Mouse (Mus musculus): ENCODE measurements at regions not wholly inside any gene's neighbourhood (a gene's known extent, or its start where the extent isn't known, plus 50 kb on each side); places are given as distances from the start of the nearest gene placed in this dataset.

GRCm38 (mm10) chr11:29318699-29319098, 54.8 kb upstream of the Ccdc88a start:
- peak; percentile 48 for DNase-seq (ENCODE audit: low read depth, low spot score)
- H3K36me3 ChIP-seq (ENCODE audit: control insufficient read depth in 1 of 2, insufficient read depth in 2 of 2, low read length in 2 of 2), result no peaks in the 10 kb centered on the region
- H3K27me3 ChIP-seq (ENCODE audit: control insufficient read depth in 1 of 2, insufficient read depth in 2 of 2, low read length in 2 of 2), result peaks cover 5 to 9% of the 10 kb centered on the region in 2 experiments
- no peak overlapping the region for H3K27ac ChIP-seq (ENCODE audit: control insufficient read depth, low read depth, low read length)
- TF ChIP-seq HCFC1 (IDR thresholded peaks at IDR 0.05; ENCODE audit: low read depth, low read length) (no peak), KAT2A (conservative IDR thresholded peaks at IDR 0.05; ENCODE audit: low read depth, low read length) (no peak), SIN3A (IDR thresholded peaks at IDR 0.05; ENCODE audit: low read length) (no peak), MEF2A (IDR thresholded peaks at IDR 0.05; ENCODE audit: extremely low read depth, insufficient replicate concordance, low read depth, low read length, poor library complexity, severe bottlenecking) (no peak), MXI1 (IDR thresholded peaks at IDR 0.05; ENCODE audit: low read depth, low read length) (no peak), POLR2A (IDR thresholded peaks at IDR 0.05; ENCODE audit: control insufficient read depth in 1 of 2, insufficient read depth in 1 of 2, low read depth in 1 of 2, low read length in 2 of 2, poor library complexity in 1 of 2) (no peak), ETS1 (IDR thresholded peaks at IDR 0.05; ENCODE audit: low read depth, low read length) (no peak), GATA1 (IDR thresholded peaks at IDR 0.05; ENCODE audit: low read depth, low read length) (no peak), UBTF (IDR thresholded peaks at IDR 0.05; ENCODE audit: borderline replicate concordance, insufficient read depth, low read depth, low read length) (no peak), NRF1 (IDR thresholded peaks at IDR 0.05; ENCODE audit: insufficient read depth, low read depth, low read length, poor library complexity, severe bottlenecking) (no peak), RAD21 (IDR thresholded peaks at IDR 0.05; ENCODE audit: low read depth, low read length) (no peak), MAX (IDR thresholded peaks at IDR 0.05; ENCODE audit: low read length) (no peak), MAZ (IDR thresholded peaks at IDR 0.05; ENCODE audit: low read depth, low read length) (no peak), BHLHE40 (IDR thresholded peaks at IDR 0.05; ENCODE audit: borderline replicate concordance, low read depth, low read length) (no peak), E2F4 (IDR thresholded peaks at IDR 0.05; ENCODE audit: borderline replicate concordance, low read depth, low read length) (no peak), NELFE (IDR thresholded peaks at IDR 0.05; ENCODE audit: low read depth, low read length) (no peak), CHD2 (IDR thresholded peaks at IDR 0.05; ENCODE audit: low read length) (no peak)
- H3K4me3 ChIP-seq (ENCODE audit: control insufficient read depth in 1 of 2, insufficient read depth in 1 of 2, low read depth in 2 of 2, low read length in 2 of 2), result no peak overlapping the region
- no peak overlapping the region for H3K9ac ChIP-seq (ENCODE audit: control insufficient read depth, low read depth, low read length, poor library complexity, severe bottlenecking)
- no peaks in the 10 kb centered on the region for H3K4me1 ChIP-seq (ENCODE audit: control insufficient read depth in 1 of 2, insufficient read depth in 2 of 2, low read length in 2 of 2)
- H3K79me2 ChIP-seq (ENCODE audit: control insufficient read depth, insufficient read depth, low read length, poor library complexity), result no peaks in the 10 kb centered on the region
- H3K9me3 ChIP-seq (replicated peaks; ENCODE audit: insufficient read depth, low read length), result no peaks in the 10 kb centered on the region

GRCm38 (mm10) chr11:29310584-29310983, 62.9 kb upstream of the Ccdc88a start:
- no peak overlapping the region for H3K4me3 ChIP-seq (ENCODE audit: control insufficient read depth in 1 of 2, insufficient read depth in 1 of 2, low read depth in 2 of 2, low read length in 2 of 2)
- no peaks in the 10 kb centered on the region for H3K4me1 ChIP-seq (ENCODE audit: control insufficient read depth in 1 of 2, insufficient read depth in 2 of 2, low read length in 2 of 2)
- H3K27ac ChIP-seq (ENCODE audit: control insufficient read depth, low read depth, low read length), result no peak overlapping the region
- TF ChIP-seq ELF1 (IDR thresholded peaks at IDR 0.05; ENCODE audit: low read depth, low read length), result no peak
- TF ChIP-seq USF2 (IDR thresholded peaks at IDR 0.05; ENCODE audit: borderline replicate concordance in 1 of 2, insufficient read depth in 1 of 2, low read depth in 1 of 2, low read length in 2 of 2), result no peak
- no peak for TF ChIP-seq E2F4 (IDR thresholded peaks at IDR 0.05; ENCODE audit: borderline replicate concordance, low read depth, low read length)
- no peak for TF ChIP-seq TBP (IDR thresholded peaks at IDR 0.05; ENCODE audit: low read depth, low read length)
- TF ChIP-seq BHLHE40 (IDR thresholded peaks at IDR 0.05; ENCODE audit: borderline replicate concordance, low read depth, low read length), result no peak
- TF ChIP-seq TAL1 (IDR thresholded peaks at IDR 0.05; ENCODE audit: low read length), result no peak
- TF ChIP-seq ZKSCAN1 (IDR thresholded peaks at IDR 0.05; ENCODE audit: low read depth, low read length), result no peak
- no peaks in the 10 kb centered on the region for H3K9me3 ChIP-seq (replicated peaks; ENCODE audit: insufficient read depth, low read length)
- no peak overlapping the region for H3K9ac ChIP-seq (ENCODE audit: control insufficient read depth, low read depth, low read length, poor library complexity, severe bottlenecking)
- no peaks in the 10 kb centered on the region for H3K36me3 ChIP-seq (ENCODE audit: control insufficient read depth in 1 of 2, insufficient read depth in 2 of 2, low read length in 2 of 2)
- no peaks in the 10 kb centered on the region for H3K79me2 ChIP-seq (ENCODE audit: control insufficient read depth, insufficient read depth, low read length, poor library complexity)
- H3K27me3 ChIP-seq (ENCODE audit: control insufficient read depth in 1 of 2, insufficient read depth in 2 of 2, low read length in 2 of 2), result peaks cover 0 to 2% of the 10 kb centered on the region in 2 experiments; a peak in 2 of 4 replicates
- DNase-seq (ENCODE audit: low read depth, low spot score), result no peak
